Mouse (Mus musculus): Measurements from ENCODE around the gene Mrvi1. TPM values are rescaled to one million over a fixed set of nuclear protein-coding genes. Genes with fewer than 3 reads are reported as not detected.

Mrvi1 gene
- total and polyA plus RNA-seq, 3 experiments = 0.11 TPM; not detected in 2

GRCm38 (mm10) chr7:111014893-111015292, 32.6 kb upstream of the Mrvi1 start (continued):
- TF ChIP-seq ZMIZ1 (IDR thresholded peaks at IDR 0.05; ENCODE audit: low read depth, low read length) (no peak), USF1 (IDR thresholded peaks at IDR 0.05; ENCODE audit: low read depth, low read length) (no peak), CTCF (conservative IDR thresholded peaks at IDR 0.05 in 1 of 2, IDR thresholded peaks at IDR 0.05 in 1 of 2; ENCODE audit: low read depth in 2 of 2, low read length in 2 of 2) (peak; percentile 84 to 94), ETS1 (conservative IDR thresholded peaks at IDR 0.05; ENCODE audit: low read depth, low read length) (no peak)

GRCm38 (mm10) chr7:111014039-111014605, 31.9 kb upstream of the Mrvi1 start:
- H3K9ac ChIP-seq (ENCODE audit: insufficient read depth, low read depth) = no peak overlapping the region
- peaks cover 5 to 9% of the 10 kb centered on the region in 2 experiments for H3K4me1 ChIP-seq (ENCODE audit: control insufficient read depth in 1 of 2, insufficient read depth in 2 of 2)
- in situ Hi-C loops (cut with MboI; ENCODE audit: low pct_ligation_motif_present, low pct_unique_long_range_greater_than_20kb, low sequenced_read_pairs) = loop anchor here (10.0 kb wide), 2 partner anchors 209 to 289 kb away; no protein-coding TSS in a partner anchor
- no peaks in the 10 kb centered on the region for H3K36me3 ChIP-seq (replicated peaks in 1 of 2; ENCODE audit: control insufficient read depth in 1 of 2, insufficient read depth in 1 of 2, low read length in 1 of 2)
- H3K4me3 ChIP-seq (replicated peaks in 1 of 3; ENCODE audit: low read depth in 2 of 3, low read length in 2 of 3, poor library complexity in 1 of 3) = no peak overlapping the region
- TF ChIP-seq POLR2AphosphoS2 (IDR thresholded peaks at IDR 0.05; ENCODE audit: low read depth, low read length) = no peak
- no peak for TF ChIP-seq USF2 (conservative IDR thresholded peaks at IDR 0.05; ENCODE audit: low read depth, low read length)
- TF ChIP-seq BHLHE40 (IDR thresholded peaks at IDR 0.05; ENCODE audit: low read depth, low read length) = peak; percentile 29; the same call in 1 of the 2 replicates
- dilution Hi-C loops (cut with MboI; ENCODE audit: extremely low pct_ligation_motif_present, extremely low pct_unique_long_range_greater_than_20kb, low sequenced_read_pairs) = no loop called here
- no peaks in the 10 kb centered on the region for H3K79me2 ChIP-seq (replicated peaks; ENCODE audit: control insufficient read depth, extremely low read depth, insufficient read depth, poor library complexity, severe bottlenecking)
- H3K9me3 ChIP-seq (replicated peaks; ENCODE audit: low read length) = no peaks in the 10 kb centered on the region
- H3K4me2 ChIP-seq (ENCODE audit: insufficient read depth, low read depth, poor library complexity, severe bottlenecking) = no peak overlapping the region
- H3K27me3 ChIP-seq (replicated peaks) = peaks cover 5% of the 10 kb centered on the region
- H3K27ac ChIP-seq (ENCODE audit: insufficient read depth, low read depth) = no peak overlapping the region
- peak; percentile 12 for DNase-seq (ENCODE audit: extremely low read depth)

- H3K9ac ChIP-seq (ENCODE audit: insufficient read depth, low read depth) = no peak overlapping the region
- no peaks in the 10 kb centered on the region for H3K36me3 ChIP-seq (replicated peaks in 1 of 2; ENCODE audit: control insufficient read depth in 1 of 2, insufficient read depth in 1 of 2, low read length in 1 of 2)
- no peak overlapping the region for H3K4me3 ChIP-seq (replicated peaks in 1 of 3; ENCODE audit: low read depth in 2 of 3, low read length in 2 of 3, poor library complexity in 1 of 3)
- in situ Hi-C loops (cut with MboI; ENCODE audit: low pct_ligation_motif_present, low pct_unique_long_range_greater_than_20kb, low sequenced_read_pairs) (no loop called here), dilution Hi-C loops (cut with MboI; ENCODE audit: extremely low pct_ligation_motif_present, extremely low pct_unique_long_range_greater_than_20kb, low sequenced_read_pairs) (no loop called here)
- 0 out of 4 replicates have a peak, but pooled peaks cover 0 to 2% of the 10 kb centered on the region in 2 experiments for H3K4me1 ChIP-seq (ENCODE audit: control insufficient read depth in 1 of 2, insufficient read depth in 2 of 2)
- no peak overlapping the region for H3K4me2 ChIP-seq (ENCODE audit: insufficient read depth, low read depth, poor library complexity, severe bottlenecking)
- H3K9me3 ChIP-seq (replicated peaks; ENCODE audit: low read length) = peaks cover 3% of the 10 kb centered on the region
- H3K79me2 ChIP-seq (replicated peaks; ENCODE audit: control insufficient read depth, extremely low read depth, insufficient read depth, poor library complexity, severe bottlenecking) = no peaks in the 10 kb centered on the region
- H3K27me3 ChIP-seq (replicated peaks) = no peaks in the 10 kb centered on the region
- no peak for TF ChIP-seq PAX5 (IDR thresholded peaks at IDR 0.05; ENCODE audit: low read length)
- TF ChIP-seq CHD2 (IDR thresholded peaks at IDR 0.05; ENCODE audit: low read length) = no peak
- TF ChIP-seq JUND (conservative IDR thresholded peaks at IDR 0.05; ENCODE audit: low read depth, low read length) = no peak
- no peak for TF ChIP-seq IRF4 (IDR thresholded peaks at IDR 0.05; ENCODE audit: low read depth, low read length)
- TF ChIP-seq USF2 (conservative IDR thresholded peaks at IDR 0.05; ENCODE audit: low read depth, low read length) = no peak
- no peak for TF ChIP-seq POLR2A (IDR thresholded peaks at IDR 0.05; ENCODE audit: low read depth, low read length)
- H3K27ac ChIP-seq (ENCODE audit: insufficient read depth, low read depth) = no peak overlapping the region
- DNase-seq (ENCODE audit: extremely low read depth) = no peak
Measured at GRCm38 (mm10) chr7:111004136-111004840, 22.0 kb upstream of the Mrvi1 start.

Measured in CH12.LX (cell line).